Mouse (Mus musculus): Measurements from ENCODE around the gene A930018P22Rik.

Gene A930018P22Rik

DNA sequence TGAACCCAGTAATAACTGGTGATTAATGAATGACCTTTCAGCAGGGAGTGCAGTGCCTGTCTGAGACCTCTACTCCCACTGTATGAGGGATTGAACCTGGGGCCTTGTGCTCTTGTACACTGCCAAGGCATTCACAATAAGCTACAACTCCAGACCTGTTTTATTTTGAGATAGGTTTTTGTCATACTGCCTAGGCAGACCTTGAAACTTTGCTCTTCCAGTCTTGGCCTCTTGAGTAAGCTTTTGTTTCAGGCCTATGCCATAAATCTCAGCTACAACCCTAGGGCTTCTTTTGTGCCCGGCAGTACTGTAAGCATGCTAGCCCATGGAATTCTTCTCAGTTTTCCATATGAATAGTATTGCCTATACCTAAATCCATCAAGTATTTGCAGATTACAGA is 3.5 kb upstream of the A930018P22Rik start:
- no peak for DNase-seq (ENCODE audit: low spot score)

DNA sequence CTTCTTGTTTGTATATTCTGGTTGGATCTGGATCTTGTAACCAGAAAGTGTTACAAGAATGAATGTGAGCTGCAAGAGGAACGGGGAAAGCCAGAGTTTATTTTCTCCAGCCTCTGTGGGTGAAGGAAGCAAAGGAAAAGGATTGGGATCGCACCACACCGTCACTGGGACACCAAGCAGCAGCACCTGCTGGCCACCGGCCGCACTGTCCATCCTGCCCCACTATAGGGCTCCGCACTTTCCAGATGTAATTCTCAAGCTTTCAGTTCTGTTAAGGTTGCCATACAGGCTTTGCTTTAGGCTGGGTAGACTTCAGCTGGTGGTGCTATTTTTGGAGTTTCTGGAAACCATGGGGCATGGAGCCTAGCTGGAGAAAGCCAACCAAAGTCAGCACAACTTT is 2.3 kb upstream of the A930018P22Rik start:
- no peak for DNase-seq (ENCODE audit: low spot score)

DNA sequence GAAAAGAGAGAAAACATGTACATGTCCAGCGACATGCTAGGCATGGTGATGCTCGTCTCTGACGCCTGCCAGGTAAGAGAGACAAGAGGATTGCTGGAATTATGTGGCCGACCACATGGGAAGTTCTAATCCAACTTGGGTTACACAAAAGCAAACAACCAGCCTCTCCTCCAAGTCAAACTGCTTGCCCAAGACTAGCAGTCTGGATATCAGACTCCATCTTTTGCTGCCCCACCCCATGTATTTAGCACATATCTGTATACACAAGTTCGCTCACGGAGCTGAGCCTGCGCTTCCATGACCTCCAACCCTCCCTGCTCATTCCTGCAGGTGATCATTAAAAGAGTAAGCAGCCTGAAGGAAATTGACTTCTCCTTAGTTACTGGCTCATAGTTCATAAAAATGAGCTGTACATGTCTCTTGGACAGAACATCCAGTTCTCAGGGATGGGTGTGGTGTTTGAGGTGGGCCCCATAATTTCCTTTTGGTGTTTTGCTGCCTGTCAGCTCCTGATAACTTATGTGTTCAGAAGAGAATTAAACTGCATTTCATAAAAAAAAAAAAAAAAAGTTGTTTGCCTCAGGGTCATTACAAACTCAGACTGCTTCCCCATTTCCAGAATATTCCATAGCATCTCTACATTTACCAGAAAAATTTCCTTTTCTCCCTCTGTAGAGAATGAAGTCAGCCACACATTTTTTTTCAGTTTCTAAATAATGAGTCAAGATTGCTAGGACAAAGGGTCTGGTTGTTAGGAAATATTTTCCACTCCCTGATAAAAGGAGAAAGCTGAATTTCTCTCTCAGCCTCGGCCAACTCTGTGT is 676 bp upstream of the A930018P22Rik start:
- no peak for DNase-seq (ENCODE audit: low spot score)

DNA sequence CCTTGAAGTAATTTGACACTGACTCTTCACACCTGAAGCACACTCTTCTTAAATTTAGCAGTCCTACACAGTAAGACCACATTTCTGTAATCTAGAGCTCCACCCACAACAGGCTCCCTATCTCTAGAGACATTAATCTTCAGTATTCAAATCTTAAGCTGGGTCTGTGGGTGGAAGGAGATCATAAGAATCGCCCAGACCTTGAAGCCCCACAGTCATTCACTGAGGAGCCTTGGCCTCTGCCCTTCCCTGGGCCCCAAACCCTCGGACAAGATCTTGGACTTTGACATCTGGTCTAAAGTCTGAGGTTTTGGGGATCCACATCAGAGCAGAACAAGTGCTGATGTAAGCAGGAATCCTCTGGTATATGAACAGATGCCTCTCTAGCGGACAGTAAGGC is 971 bp downstream of the A930018P22Rik start:
- DNase-seq (ENCODE audit: low spot score) = no peak

DNA sequence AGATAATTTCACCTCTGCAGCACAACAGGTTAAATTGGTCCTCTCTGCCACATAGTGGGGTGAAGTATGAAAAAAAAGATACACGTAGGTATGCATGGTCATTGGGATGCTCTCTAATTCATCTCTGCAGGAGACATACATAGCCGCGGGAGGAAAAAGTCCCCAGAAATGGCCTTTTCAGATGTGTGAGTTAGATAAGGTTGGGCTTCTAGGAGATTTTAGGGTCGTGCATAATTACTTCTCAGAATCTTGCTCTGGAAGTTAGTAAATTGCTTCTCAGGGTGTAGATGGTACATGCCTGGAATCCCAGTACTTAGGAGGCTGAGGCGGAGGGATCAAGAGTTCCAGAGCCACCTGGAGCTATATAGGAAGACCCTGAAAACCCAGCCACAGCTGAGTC is 1.5 kb downstream of the A930018P22Rik start:
- no peak for DNase-seq (ENCODE audit: low spot score)

DNA sequence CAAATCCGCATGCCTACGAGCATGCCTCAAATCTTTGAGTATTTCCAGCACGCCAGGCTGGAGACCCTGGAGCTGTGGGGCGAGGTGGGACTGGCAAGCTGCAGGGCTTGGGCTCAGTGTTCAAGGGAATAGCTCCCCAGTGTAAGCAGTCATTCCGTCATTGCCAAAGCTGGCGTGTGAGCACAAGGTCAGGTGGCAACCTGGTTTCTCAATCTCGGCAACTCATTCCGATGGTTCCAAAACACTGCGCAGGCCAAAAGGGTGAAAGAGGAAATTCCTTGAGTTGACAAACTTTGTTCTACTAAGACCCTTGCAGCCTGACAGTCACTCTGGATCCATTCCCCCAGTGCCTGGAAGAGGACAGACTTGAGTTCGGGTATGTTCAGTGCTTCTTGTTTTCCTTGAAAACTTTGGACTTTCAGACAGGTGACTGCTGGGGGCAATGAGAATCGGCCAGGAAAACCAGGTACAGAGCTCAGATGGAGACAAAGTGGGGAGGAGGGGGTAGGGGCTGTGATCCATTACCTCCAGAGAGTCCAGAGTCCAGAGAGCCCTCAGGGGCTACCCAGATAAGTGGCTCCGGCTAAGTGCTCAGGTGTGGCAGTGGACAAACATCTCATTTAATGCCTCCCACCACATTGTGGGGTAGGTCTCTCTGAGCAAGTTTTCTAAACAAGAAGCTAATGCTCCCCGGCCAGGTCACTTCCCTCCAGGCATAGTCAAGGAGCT is 6.4 kb downstream of the A930018P22Rik start:
- DNase-seq (ENCODE audit: low spot score) = no peak

DNA sequence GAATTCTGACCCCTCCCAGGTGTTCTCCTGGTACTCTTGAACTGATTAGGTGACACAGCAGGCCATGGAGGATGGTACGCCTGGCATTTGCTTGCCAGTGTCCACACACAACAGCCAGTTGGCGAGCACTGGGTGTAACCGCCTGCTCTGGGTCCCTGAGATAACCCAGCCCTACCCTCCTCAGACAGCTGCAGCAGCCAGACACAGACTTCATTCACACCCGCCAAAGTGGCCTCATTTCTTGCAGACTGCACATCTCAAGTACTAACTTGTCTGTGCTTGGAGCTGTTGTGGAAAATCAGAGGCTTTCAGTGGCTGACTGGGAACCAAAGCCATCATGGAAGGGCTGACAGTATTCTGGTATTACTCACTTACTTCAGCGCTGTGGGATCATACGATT is 7.6 kb downstream of the A930018P22Rik start:
- no peak for DNase-seq (ENCODE audit: low spot score)

DNA sequence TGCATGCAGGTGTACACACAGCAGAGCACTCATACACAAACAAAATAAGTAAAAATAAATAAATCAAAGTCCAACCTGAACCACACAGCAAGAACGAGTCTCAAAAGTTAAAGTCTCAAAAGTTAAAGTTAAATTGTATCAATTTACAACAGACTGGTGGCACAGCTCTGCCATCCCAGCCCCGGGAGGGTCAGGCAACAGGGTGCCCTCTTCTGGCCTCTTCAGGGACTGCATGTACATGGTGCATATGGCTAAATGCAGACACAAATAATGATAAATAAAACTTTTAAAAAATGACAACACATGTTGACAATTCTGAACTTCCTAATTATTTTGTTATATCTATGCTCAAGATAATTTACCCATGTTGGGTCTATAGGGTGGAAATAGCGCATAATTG is 8.4 kb downstream of the A930018P22Rik start:
- no peak for DNase-seq (ENCODE audit: low spot score)

DNA sequence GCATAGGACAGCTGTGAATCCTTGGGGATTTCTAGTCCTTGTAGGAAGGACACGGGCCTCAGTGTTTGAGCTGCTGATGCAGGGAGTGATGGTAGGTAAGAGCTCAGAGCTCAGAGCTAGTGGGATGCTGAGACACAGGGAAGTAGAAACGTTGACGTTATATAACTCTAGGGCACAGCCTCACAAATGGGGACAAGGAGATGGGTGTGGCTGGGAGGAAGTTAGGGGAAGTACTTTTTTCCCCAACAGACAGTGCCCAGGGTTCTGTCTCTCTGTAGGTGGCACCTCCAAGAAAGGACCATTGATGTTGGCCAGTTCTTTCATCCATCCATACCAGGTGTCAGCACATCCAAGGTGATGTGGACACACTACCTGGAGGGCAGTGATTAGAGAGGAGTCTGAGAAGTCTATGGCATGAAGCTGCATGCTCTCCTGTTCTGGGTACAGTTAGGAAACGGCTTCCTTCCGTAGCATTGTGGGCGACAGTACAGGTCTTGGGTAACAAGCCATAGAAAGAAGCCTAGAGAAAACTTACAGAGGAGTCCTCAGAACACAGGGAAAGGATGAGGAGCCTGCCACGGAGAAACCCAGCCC is 9.8 kb downstream of the A930018P22Rik start:
- no peak for DNase-seq (ENCODE audit: low spot score)

DNA sequence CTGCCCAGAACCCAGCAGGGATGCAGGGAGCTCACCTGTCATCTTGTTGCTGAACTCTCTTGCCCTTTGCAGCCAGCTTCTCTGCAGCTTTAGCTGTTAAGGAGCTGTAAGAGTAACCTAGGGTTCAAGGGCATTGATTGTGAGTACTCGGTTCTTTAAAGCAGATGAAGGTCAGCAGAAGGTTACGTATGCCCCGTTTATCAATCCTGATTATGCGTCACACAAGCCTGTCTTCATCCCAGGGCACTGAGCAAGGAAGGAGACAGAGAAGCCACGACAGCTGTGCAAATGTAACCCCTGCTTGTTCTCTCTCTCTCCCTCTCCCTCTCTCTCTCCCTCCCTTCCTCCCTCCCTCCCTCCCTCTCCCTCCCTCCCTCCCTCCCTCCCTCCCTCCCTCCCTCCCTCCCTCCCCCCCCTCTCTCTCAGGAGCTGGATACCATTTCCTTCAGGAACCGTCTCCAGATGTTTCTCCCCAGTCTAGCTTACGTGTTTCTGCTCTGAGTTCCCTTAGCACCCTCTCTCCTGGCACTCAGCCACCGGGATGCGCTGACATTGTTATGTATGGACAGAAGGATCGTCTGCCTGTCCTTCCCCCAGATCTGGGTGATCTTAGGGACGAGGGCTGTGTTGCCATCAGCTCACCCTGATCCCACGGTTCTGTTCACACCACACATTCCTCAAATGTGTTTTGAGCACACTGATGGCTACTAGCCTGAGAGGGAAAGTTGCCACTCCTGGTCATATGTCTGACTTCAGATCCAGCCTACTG is 10.7 kb downstream of the A930018P22Rik start:
- no peak for DNase-seq (ENCODE audit: low spot score)

DNA sequence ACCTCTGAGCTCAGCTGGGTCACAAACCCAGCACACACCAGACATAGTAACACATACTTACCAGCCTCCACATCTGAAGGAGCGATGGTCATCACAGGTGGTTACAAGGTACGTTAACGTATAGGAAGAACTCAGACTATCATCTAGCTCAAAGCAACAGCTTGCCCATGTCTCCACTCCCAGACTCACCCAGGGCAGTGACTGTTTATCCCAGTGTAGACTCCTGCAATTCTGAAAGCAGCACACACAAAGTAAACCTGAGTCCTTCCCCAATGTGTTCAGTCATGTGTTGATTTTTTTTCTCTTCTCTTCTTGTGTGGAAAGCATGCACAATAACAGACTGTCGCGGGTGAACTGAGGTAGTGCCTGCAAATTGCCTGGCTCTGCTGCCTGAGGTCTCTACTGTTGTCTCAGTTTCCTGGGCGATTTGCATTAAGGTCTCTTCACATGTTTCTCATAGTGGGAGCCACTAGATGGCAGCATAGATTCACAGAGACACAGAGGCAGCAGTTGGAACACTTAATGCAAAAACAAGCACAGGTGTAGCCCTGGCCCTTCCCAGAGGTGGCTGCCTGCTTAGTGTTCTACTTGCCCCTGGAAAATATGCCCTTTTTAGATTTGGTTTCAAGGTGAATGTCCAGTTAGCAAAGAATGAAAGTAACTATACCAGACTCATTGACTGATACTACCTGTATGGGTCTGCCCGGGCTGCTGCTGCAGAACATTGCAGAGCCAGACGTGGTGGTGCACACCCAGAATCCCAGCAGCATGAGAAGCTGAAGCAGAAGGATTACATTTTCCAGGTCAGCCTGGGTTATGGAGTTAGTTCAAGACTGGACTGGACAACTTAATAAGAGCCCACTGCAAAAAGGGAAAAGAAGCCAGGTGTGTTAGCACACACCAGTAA is 11.8 kb downstream of the A930018P22Rik start:
- DNase-seq (ENCODE audit: low spot score) = peak; percentile 79

DNA sequence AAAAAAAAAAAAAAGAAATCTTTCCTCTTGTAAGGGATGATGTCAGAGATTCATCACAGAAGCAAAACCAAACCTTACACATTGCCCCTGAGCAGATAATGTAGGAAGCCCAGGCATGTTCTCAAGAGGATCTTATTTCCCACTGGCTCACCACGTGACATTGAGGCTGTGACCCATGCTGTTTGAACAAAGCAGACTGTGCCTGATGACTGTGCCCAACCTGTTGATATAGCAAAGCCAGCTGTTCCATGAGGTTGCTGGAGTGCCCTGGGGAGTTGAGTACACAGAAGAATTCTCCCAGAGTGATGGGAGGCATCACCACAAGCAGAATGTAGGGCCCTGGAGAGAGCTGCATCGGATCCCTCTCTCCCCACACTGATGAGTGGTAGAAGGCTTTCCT is 13.4 kb downstream of the A930018P22Rik start:
- DNase-seq (ENCODE audit: low spot score) = no peak

DNA sequence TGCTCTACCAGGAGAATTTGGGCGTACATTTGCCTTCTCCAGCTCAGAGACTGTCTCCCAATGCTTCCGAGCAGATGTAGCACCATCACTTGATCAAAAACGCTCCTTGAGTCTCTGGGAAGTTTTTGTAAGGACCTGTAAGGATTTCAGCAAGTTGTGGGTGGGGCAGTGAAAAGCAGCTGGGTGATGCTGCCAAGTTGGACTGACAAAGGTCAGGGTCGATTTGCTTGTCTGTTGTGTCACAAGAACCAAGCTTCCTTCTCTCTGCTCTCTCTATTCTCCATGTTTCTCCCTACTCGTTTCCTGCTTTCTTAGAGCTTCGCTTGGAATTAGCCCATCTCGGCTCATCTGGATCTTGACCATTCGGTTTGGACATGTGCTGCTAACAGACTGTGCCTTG is 19.6 kb downstream of the A930018P22Rik start:
- no peak for DNase-seq (ENCODE audit: low spot score)

DNA sequence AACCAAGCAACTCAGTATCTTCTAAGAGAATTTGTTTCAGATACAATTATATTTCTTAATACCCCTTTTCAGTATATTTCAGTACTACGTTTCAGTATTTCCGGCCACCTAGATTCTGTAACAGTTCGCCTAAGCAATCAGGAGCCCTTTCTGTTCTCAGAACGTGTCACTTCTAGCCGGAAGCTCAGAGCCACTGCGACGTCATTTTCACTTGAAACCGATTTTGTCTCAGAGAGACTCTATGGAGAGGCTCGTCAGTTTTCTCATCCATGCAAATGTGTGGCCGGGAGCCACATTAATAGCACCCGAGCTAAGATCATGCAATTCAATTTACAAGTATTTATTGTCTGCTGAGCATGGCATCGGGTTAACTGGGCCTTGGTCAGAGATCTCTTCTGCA is 21.4 kb downstream of the A930018P22Rik start:
- no peak for DNase-seq (ENCODE audit: low spot score)

DNA sequence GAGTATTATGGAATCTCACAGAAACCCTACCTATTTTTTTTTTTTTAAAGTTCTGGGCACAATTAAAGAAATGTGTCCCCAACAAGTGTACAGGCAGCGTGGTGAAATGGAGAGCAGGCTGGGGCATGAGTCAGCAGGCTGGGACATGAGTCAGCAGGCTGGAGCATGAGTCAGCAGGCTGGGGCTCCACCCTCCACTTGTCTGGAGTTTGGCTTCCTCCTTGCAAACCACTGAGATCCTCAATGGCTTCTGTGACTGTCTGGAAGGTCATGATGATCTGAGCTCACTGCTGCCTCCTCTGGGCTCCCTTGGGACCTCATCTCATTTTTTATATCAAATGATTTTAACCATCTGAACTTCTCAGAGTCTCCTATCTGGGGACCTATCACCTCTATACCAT is 23.4 kb downstream of the A930018P22Rik start:
- DNase-seq (ENCODE audit: low spot score) = no peak

DNA sequence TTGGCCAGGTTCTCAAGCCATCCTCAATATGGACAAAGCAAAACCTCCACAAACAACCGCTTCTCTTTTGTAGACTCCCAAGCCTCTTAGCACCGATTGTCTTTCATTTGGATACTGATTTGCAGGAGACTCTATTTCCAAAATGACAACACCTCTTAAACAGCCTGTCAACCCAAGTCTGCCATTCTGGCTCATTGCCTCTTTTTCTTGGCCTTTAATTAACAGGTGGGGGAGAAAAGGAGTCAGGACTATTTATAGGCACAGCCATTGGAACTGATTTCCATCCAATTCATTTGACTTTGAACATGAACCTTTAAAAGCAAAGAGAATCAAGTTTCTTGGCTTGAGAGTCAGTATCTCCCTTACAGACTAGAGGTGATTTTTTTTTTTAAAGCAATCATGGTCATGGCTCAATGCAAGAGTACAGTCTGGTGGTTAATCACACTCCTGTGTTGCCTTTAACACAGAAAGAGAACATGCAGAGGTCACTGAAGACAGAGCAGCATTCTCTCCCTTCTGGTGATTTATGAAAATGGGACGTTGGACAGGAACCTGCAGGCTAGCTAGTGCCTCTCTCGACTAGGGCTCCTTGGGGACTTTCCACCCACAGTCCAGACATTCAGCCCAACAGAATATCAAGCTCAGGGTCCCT is 25.5 kb downstream of the A930018P22Rik start:
- no peak for DNase-seq (ENCODE audit: low spot score)

DNA sequence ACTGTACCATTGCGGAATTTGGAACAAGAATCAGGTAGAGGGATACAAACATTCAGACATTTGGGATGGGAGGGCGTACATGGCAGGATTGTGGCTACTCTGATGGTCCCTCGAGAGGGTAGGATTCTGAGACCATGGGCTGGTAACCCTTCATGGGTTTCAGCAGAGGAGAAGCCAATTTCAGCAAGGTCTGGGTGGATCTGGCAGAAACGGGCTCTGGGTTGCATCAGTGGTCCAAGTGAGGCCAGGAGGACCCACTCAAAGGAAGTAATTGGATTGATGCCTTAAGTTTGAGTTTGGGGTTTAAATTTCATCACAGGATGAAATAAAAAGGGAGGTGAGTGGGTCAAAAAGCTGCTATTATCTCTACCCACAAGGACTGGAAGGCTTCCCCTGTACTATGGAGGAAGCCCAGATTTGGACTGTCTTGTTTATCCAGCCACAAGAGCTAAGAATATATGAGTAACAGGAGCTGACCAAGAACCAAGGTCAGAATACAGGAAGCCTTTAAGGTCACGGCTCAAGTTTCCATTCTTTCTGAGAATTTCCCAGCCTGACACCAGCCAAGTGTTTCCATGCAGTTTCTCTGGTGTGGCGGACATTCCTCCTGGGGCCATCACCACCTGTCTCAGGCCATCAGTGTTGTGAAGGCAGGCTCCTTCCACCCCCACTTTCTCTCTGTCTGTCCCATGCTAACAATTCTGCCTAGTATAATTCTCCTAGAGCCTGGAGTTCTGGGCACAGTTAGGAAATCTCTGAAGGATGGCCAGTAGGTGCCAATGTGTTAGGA is 28.2 kb downstream of the A930018P22Rik start:
- DNase-seq (ENCODE audit: low spot score) = no peak

DNA sequence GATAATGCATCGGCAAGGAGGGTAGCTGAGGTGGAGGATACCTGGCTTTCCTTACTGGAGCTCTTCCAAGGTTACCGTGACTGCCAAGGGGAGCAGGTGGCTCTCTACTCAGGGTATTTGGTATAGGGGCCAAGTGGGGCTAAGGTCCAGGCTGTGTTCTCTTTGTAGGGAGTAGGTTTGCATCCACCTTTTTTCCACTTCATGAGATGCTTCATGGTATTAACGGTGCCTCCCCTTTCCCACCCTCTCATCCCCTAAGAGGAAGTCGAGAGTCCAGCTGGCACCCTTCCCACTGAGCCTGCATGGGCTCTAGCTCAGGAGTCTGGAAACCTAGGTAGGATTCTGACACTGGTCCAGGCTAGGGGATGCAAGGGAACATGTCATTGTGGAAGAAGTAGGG is 30.8 kb downstream of the A930018P22Rik start:
- no peak for DNase-seq (ENCODE audit: low spot score)

DNA sequence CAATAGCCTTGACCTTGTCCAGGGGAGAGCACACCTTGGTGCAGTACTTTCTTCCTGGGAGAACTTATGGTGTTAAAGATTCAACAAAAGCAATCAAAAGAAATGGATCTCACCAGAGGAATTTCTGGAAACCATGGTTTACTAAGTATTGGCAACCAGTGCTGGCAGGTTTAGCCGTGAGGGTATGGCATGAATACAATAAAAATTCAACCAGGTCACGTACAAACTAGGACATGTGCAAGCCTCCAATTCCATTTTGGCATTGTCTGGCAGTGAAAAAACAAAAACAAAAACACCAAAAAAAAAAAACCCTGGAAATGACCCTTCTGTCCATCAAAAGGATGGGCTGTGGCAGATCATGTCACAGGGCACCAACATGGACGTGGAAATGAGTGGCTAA is 31.3 kb downstream of the A930018P22Rik start:
- no peak for DNase-seq (ENCODE audit: low spot score)

DNA sequence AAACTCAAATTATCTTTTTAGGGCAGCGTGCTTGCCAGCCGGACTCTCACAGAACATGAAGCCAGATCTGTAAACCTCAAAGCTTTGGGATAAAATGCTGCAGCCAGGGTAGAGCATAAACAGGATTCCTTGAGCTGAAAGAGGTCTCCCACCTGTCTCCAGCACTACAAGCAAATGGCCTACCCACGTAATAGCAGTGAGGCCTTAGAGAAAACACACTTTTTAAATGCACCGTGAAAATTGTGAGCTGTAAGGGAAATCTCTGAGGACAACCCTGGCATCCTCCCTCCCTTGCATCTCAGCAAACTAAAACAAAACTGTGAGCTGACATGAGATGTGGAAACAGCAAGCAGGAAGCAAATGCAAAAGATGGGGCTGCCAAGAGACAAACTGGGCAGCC is 35.3 kb downstream of the A930018P22Rik start:
- DNase-seq (ENCODE audit: low spot score) = no peak

Measured in layer of hippocampus, adult 11-12 months (tissue).